Mouse (Mus musculus): Measurements from ENCODE around the gene Mtnr1a. TPM values are rescaled to one million over a fixed set of nuclear protein-coding genes. Genes with fewer than 3 reads are reported as not detected.

The Mtnr1a gene
- polyA plus RNA-seq, 1 experiment from 2014 or later, result not detected

Other genes starting within 250 kb of the Mtnr1a start
- gene Fat1, start 133.7 kb upstream of the Mtnr1a start, polyA plus RNA-seq (2015; fragmentation: Nextera tagmentation; extraction: Ambion mirVana), result 0.71 and 0.76 TPM in 2 replicates
- 51.0 and 56.3 TPM in 2 replicates for gene F11, start 192.9 kb downstream of the Mtnr1a start, polyA plus RNA-seq (2015; fragmentation: Nextera tagmentation; extraction: Ambion mirVana)
- gene Klkb1, start 225.7 kb downstream of the Mtnr1a start, polyA plus RNA-seq (2015; fragmentation: Nextera tagmentation; extraction: Ambion mirVana), result 13.9 and 18.1 TPM in 2 replicates
- 21.6 and 26.5 TPM in 2 replicates for gene Gm45753, start 239.3 kb downstream of the Mtnr1a start, polyA plus RNA-seq (2015; fragmentation: Nextera tagmentation; extraction: Ambion mirVana)